Mouse (Mus musculus): ENCODE data around the gene Psd. TPM values are rescaled to one million over a fixed set of nuclear protein-coding genes. Genes with fewer than 3 reads are reported as not detected.
A peak's percentile ranks its signal among the peaks of the same experiment; 100 is the strongest.

Psd gene
- polyA plus RNA-seq, 1 experiment from 2014 or later, result 69.0 TPM

DNA sequence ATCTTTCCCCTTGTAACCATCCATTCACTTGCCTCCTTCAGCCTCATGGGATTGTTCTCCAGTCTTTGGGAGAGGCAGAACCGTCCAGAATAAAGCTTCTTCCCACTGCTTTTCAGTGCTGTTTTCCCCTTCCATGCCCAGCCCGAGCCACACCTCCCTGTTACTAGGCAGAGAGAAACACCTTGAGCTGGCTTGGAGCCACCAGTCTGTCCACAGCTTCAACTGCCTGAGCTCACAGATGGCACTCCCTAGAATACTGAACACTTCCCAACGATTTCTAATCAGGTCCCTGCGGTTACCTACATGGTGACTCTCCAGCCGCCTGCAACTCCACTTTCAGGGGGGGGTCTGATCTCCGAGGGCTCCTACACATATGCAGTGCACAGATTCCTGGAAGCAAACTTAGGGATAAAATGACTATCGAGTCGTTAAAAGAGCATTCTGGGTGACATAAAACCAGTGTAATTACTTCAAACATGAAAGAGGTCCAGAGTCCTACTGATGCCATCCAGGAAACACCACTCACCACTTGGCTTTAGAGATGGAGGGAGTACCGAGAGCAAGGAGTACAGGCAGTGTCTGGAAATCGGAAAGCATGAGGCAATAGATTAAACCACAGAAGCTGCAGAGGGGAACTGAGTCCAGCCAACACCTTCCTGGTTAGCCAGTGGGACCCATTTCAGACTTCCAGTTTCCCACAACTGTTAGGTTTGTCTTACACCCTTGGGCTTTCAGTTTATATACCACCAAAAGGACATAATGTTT lies 23.4 kb upstream of the Psd start, which contains the start of gene 2310034G01Rik:
Gene 2310034G01Rik, minus strand, starts transcription at position 135 of the 765 bp plus-strand sequence.
- Histone ChIP-seq H3K27ac (peak within 1 kb of the TSS; percentile 91), H3K4me3 (replicated peaks) (peak within 1 kb of the TSS; percentile 68), H3K9ac (replicated peaks) (peak within 1 kb of the TSS; percentile 77), H3K9me3 (no peaks in the 10 kb centered on the region), H3K4me2 (replicated peaks) (peak within 1 kb of the TSS; percentile 93), H3K27me3 (peaks cover 32% of the 10 kb centered on the region), H3K4me1 (replicated peaks) (peaks cover 21% of the 10 kb centered on the region), H3K36me3 (no peaks in the 10 kb centered on the region)
- no peak for ATAC-seq
- 64% methylated on average over 10 of the region's 10 CpGs for WGBS

DNA sequence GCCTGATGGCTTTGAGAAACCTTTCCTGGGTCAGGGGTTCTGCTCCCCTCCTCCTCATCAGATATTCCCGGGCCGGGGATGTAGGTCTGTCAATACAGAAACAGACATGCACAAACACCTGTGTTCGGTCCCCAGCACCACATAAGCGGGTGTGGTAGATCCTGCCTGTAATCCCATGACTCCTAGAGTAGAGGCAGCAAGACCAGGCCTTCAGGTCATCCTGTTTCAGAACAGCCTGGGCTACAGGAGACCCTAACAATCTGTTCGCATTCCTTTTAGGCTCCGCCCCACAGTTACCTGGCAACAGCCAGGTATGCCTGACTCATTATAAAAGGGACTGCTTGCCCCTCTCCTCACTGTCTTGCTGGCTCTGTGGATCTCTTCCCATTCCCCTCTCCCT lies 22.6 kb upstream of the Psd start:
- peaks cover 21% of the 10 kb centered on the region for H3K4me1 ChIP-seq (replicated peaks)
- H3K27ac ChIP-seq, result no peak overlapping the region; the same call in 1 of the 2 replicates
- H3K4me3 ChIP-seq (replicated peaks), result peak overlapping the region; percentile 68
- 30% methylated on average over 6 of the region's 6 CpGs for WGBS
- H3K4me2 ChIP-seq (replicated peaks), result peak overlapping the region; percentile 93
- no peaks in the 10 kb centered on the region for H3K9me3 ChIP-seq
- ATAC-seq, result peak; percentile 16; the same call in 1 of the 2 replicates
- peaks cover 38% of the 10 kb centered on the region for H3K27me3 ChIP-seq
- H3K36me3 ChIP-seq, result no peaks in the 10 kb centered on the region
- H3K9ac ChIP-seq (replicated peaks), result peak overlapping the region; percentile 77

DNA sequence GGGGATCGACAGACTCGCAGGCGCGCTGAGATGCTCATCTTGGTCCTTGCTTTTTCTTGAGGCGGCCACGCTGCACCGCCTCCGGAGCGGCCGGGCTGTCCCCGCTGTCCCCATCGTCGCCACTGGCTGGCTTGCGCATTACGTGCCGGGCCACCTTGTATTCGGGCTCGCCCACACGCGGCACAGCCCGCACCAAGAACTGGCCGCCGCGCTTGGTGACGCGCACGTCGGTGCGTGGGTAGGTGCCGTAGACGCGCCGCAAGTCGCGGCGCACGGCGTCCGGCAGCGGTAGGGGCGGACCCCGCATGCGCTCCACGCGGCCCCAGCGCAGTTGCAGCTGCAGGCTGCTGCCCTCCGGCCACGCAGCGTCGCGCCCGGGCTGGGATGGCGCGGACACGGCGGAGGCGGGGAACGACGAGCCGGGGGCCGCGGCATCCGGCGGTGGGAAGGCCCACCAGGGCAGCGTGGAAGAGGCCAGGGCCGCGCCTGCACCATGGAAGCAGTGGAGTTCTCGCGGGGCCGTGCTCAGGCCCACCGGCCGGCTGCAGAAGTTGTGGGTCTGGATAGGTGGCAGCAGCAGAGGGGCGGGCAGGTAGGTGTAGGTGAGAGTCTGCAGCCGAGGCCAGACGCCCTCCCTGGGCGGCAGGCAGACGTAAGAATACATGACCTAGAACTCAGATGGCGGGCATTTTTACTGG lies 22.0 kb upstream of the Psd start:
- Histone ChIP-seq H3K36me3 (no peaks in the 10 kb centered on the region), H3K4me1 (replicated peaks) (peaks cover 21% of the 10 kb centered on the region), H3K27me3 (peaks cover 42% of the 10 kb centered on the region), H3K27ac (peak overlapping the region; percentile 91), H3K9me3 (no peaks in the 10 kb centered on the region), H3K9ac (replicated peaks) (peak overlapping the region; percentile 77), H3K4me2 (replicated peaks) (peak overlapping the region; percentile 93), H3K4me3 (replicated peaks) (peak overlapping the region; percentile 68)
- peak; percentile 96 for ATAC-seq
- WGBS, result under 1% methylated on average over 73 of the region's 78 CpGs

GRCm38 (mm10) chr19:46347936-46348668 lies 21.1 kb upstream of the Psd start:
- H3K4me1 ChIP-seq (replicated peaks), result peaks cover 21% of the 10 kb centered on the region
- no peaks in the 10 kb centered on the region for H3K9me3 ChIP-seq
- peak overlapping the region; percentile 68 for H3K4me3 ChIP-seq (replicated peaks)
- 31% methylated on average over 14 of the region's 14 CpGs for WGBS
- no peaks in the 10 kb centered on the region for H3K36me3 ChIP-seq
- H3K27me3 ChIP-seq, result peaks cover 46% of the 10 kb centered on the region
- peak overlapping the region; percentile 77 for H3K9ac ChIP-seq (replicated peaks)
- H3K4me2 ChIP-seq (replicated peaks), result peak overlapping the region; percentile 93
- peak overlapping the region; percentile 91 for H3K27ac ChIP-seq
- peak; percentile 43 for ATAC-seq

DNA sequence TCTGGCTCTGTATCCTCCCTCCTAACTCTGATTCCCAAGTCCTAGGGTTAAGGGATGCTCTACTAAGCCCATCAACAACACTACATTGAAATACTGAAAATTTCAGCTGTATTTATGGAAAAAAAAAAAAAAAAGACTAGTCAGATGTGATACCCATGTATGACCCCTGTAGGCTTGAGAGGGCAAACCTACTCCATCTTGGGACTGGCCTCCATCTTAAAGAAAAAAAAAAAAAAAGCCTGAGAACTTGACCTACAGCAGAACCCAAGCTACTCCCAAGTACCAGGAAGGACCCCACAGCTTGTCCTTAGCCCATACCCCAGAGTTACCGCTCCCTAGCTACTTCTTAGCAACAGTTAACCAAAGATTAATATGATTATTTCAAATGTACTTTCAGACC lies 20.2 kb upstream of the Psd start:
- H3K9me3 ChIP-seq, result no peaks in the 10 kb centered on the region
- ATAC-seq, result no peak

DNA sequence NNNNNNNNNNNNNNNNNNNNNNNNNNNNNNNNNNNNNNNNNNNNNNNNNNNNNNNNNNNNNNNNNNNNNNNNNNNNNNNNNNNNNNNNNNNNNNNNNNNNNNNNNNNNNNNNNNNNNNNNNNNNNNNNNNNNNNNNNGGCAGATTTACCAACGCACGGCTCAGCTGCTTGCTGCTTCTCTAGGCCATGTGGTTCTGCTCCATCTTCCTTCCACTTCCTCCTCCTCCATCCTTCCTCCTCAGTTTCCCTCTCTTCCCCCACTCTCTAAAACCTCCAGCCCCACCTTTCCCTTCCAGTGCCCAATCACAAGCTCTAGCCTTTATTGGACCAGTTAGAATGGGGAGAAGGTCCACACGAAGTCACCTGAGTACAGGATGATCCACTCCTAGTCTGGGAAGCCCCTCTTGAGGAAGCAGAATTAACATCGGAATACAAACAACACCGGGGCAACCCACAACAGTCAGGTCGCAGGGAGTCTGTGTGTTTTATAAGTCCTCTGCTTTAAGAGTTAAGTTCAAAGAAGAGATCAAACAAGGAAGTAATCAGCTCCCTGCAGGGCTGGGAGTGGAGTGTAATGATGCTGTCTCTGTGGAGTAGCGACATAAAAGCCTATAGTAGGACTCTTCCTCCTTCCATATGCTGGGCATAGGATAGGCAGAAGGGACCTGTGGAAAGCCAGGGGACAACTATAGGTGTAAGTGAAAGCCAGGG lies 17.9 kb upstream of the Psd start:
- Histone ChIP-seq H3K36me3 (no peaks in the 10 kb centered on the region), H3K27ac (no peak overlapping the region), H3K4me1 (replicated peaks) (peaks cover 16% of the 10 kb centered on the region), H3K4me2 (replicated peaks) (no peak overlapping the region), H3K9ac (replicated peaks) (no peak overlapping the region), H3K27me3 (peaks cover 30% of the 10 kb centered on the region), H3K9me3 (no peaks in the 10 kb centered on the region), H3K4me3 (replicated peaks) (no peak overlapping the region)
- no peak for ATAC-seq
- WGBS, result 27% methylated on average over 7 of the region's 7 CpGs

More for the DNA sequence above, 20.2 kb upstream of the Psd start:
- no peak overlapping the region for H3K4me3 ChIP-seq (replicated peaks)
- no peak overlapping the region for H3K9ac ChIP-seq (replicated peaks)
- no peak overlapping the region for H3K4me2 ChIP-seq (replicated peaks)
- H3K4me1 ChIP-seq (replicated peaks), result peaks cover 21% of the 10 kb centered on the region
- WGBS, result 98% methylated on average over 1 of the region's 1 CpGs
- peaks cover 41% of the 10 kb centered on the region for H3K27me3 ChIP-seq
- no peak overlapping the region for H3K27ac ChIP-seq
- H3K36me3 ChIP-seq, result no peaks in the 10 kb centered on the region

- H3K4me2 ChIP-seq (replicated peaks), result peak overlapping the region; percentile 71
- no peaks in the 10 kb centered on the region for H3K36me3 ChIP-seq
- 72% methylated on average over 7 of the region's 7 CpGs for WGBS
- H3K4me3 ChIP-seq (replicated peaks), result no peak overlapping the region
- peak; percentile 18; the same call in 1 of the 2 replicates for ATAC-seq
- no peaks in the 10 kb centered on the region for H3K9me3 ChIP-seq
- H3K9ac ChIP-seq (replicated peaks), result no peak overlapping the region
- H3K27ac ChIP-seq, result peak overlapping the region; percentile 45; the same call in 1 of the 2 replicates
- H3K27me3 ChIP-seq, result peaks cover 13% of the 10 kb centered on the region
- H3K4me1 ChIP-seq (replicated peaks), result peaks cover 22% of the 10 kb centered on the region
Observed at GRCm38 (mm10) chr19:46339287-46339971, 12.5 kb upstream of the Psd start.

- Histone ChIP-seq H3K36me3 (no peaks in the 10 kb centered on the region), H3K27ac (peak overlapping the region; percentile 45), H3K9me3 (no peaks in the 10 kb centered on the region), H3K27me3 (peaks cover 10% of the 10 kb centered on the region; the same call in 1 of the 2 replicates), H3K9ac (replicated peaks) (peak overlapping the region; percentile 43; the same call in 1 of the 2 replicates), H3K4me2 (replicated peaks) (peak overlapping the region; percentile 71), H3K4me1 (replicated peaks) (peaks cover 22% of the 10 kb centered on the region), H3K4me3 (replicated peaks) (peak overlapping the region; percentile 68)
- 56% methylated on average over 6 of the region's 6 CpGs for WGBS
- peak; percentile 24 for ATAC-seq
Observed at GRCm38 (mm10) chr19:46338942-46339286, 12.0 kb upstream of the Psd start.

GRCm38 (mm10) chr19:46338331-46338936 lies 11.5 kb upstream of the Psd start, which contains the start of gene Cuedc2:
Gene Cuedc2 (minus strand): TSS chr19:46338702.
- H3K9me3 ChIP-seq, result no peaks in the 10 kb centered on the region
- H3K9ac ChIP-seq (replicated peaks), result peak within 1 kb of the TSS; percentile 74
- peak within 1 kb of the TSS; percentile 85 for H3K27ac ChIP-seq
- H3K4me1 ChIP-seq (replicated peaks), result peaks cover 22% of the 10 kb centered on the region
- under 1% methylated on average over 31 of the region's 31 CpGs for WGBS
- peak; percentile 88 for ATAC-seq
- peaks cover 6% of the 10 kb centered on the region; the same call in 1 of the 2 replicates for H3K27me3 ChIP-seq
- H3K4me2 ChIP-seq (replicated peaks), result peak within 1 kb of the TSS; percentile 71
- no peaks in the 10 kb centered on the region for H3K36me3 ChIP-seq
- peak within 1 kb of the TSS; percentile 68 for H3K4me3 ChIP-seq (replicated peaks)

GRCm38 (mm10) chr19:46337719-46338330 lies 10.9 kb upstream of the Psd start:
- H3K27me3 ChIP-seq, result peaks cover 6% of the 10 kb centered on the region; the same call in 1 of the 2 replicates
- peak overlapping the region; percentile 71 for H3K4me2 ChIP-seq (replicated peaks)
- WGBS, result 28% methylated on average over 15 of the region's 15 CpGs
- H3K36me3 ChIP-seq, result no peaks in the 10 kb centered on the region; the same call in 1 of the 2 replicates
- H3K4me3 ChIP-seq (replicated peaks), result peak overlapping the region; percentile 68
- H3K4me1 ChIP-seq (replicated peaks), result peaks cover 22% of the 10 kb centered on the region
- H3K27ac ChIP-seq, result peak overlapping the region; percentile 85
- ATAC-seq, result peak; percentile 25; the same call in 1 of the 2 replicates
- H3K9ac ChIP-seq (replicated peaks), result peak overlapping the region; percentile 74
- H3K9me3 ChIP-seq, result no peaks in the 10 kb centered on the region
